Mouse (Mus musculus): Measurements from ENCODE around the gene Pfdn6.

DNA sequence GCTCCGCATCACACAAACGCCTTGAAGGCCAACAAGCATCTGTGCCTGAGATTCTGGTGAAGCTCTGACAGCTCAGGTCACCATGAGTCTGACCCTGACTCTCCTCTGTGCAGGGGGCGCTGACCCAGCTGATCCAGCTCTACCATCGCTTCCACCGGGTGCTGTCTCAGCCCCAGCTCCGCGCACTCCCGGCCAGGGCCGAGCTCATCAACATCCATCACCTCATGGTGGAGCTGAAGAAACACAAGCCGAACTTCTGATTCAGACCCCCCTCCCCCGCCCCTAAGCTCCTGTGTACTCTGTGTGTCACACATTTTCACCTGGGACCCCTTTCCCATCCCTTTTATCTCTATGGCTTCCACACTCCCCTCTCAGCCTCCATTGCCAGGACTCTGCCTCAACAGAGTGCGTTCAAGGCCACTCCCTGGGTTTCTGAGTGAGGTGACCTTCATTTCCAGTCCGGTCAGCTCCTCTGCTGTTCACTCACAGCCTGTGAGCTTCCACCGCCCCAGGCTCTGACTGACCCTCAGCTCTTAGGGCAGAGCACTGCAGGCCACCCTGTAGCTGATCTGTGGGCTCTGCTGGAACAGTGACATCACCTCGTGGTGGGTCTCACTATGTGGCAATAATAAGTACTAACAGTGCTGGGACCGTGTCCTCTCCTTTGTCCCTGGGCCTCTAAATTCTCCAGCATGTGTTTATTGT, 25.9 kb upstream of the Pfdn6 start:
- TF ChIP-seq POLR2A (IDR thresholded peaks at IDR 0.05; ENCODE audit: insufficient read depth, low read depth, low read length), result no peak
- no peak for TF ChIP-seq CTCF (IDR thresholded peaks at IDR 0.05; ENCODE audit: insufficient read depth, low read depth, low read length)
